Mouse (Mus musculus): ENCODE results near the gene Sox5.

DNA sequence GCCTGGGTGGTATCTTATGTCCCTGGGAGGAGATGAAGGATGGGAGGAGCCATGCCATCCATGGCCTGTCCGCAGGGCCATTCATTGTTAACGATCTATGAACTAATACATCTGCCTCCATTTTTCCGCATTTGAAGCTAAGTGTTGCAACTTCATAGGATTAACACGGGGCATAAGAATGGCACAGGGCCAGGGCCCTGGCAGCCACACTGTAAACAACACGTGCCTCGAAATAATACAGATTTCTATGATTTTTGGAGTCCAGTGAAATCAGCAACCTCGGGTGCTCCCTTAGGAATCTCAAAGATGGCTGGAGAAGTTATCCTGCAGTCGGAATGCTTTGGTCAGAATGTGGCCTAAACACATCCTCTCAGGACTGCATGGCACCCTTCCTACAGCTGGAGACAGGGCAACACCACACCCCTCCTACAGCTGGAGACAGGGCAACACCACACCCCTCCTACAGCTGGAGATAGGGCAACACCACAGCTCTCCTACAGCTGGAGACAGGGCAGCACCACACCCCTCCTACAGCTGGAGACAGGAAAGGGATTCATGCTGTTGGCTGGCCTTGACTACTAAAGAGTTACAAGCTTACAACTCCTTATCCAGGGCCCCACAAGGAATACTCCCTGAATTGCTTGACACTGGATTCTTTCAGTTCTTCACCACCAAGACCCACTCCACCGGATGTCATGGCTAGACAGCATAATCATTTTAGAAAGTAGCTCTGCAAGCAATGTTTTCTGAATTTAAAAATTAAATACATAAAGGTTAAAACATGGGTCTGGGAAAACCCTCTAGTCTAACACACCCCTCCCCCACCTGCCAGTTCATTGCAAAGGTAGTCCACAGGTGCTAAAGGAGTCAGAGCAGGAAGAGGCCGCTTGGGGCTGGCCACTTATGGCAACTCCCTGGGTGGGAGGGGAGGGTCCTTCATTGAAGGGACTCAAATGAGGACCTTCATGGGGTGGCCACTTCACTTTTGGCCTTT lies 122.4 kb downstream of the Sox5 start:
- TF ChIP-seq EP300 (IDR thresholded peaks at IDR 0.05; ENCODE audit: low read length) = no peak
- TF ChIP-seq CTCF (conservative IDR thresholded peaks at IDR 0.05 in 1 of 2, IDR thresholded peaks at IDR 0.05 in 1 of 2; ENCODE audit: low read depth in 2 of 2, low read length in 2 of 2) = no peak
- TF ChIP-seq ELF1 (IDR thresholded peaks at IDR 0.05; ENCODE audit: low read depth, low read length) = no peak
- TF ChIP-seq POLR2A (IDR thresholded peaks at IDR 0.05; ENCODE audit: low read depth, low read length) = no peak
- no peak for TF ChIP-seq MAZ (IDR thresholded peaks at IDR 0.05; ENCODE audit: low read depth, low read length)

All from CH12.LX (cell line).